Mouse (Mus musculus): ENCODE measurements around the gene Cttnbp2nl. TPM values are rescaled to one million over a fixed set of nuclear protein-coding genes. Genes with fewer than 3 reads are reported as not detected.

The Cttnbp2nl gene
- polyA plus RNA-seq, 1 experiment = 28.8 TPM

DNA sequence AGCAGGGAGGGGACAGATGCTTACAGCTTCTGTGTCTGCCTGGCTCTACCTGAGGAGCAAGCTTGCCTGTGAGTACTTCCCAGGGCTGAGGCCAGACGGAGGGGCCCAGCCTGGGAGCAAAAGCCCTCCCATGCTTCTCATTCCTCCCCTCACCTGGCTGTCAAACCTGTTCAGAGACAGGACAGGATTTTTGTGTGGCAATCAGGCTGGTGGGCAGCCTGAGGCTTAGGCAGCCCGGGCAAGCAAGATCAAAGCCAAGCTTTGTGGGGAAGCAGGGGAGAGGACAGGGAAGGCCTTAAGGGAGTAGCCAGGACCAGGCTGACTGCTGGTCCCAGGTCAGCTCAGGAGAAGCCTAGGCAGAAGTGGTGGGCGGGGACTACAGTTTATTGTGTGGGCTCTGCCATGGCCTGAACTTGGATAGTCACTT, 58.5 kb downstream of the Cttnbp2nl start:
- DNase-seq (ENCODE audit: low read depth) = no peak
- TF ChIP-seq CTCF (IDR thresholded peaks at IDR 0.05; ENCODE audit: borderline replicate concordance, extremely low read depth, insufficient read depth, insufficient read length) = no peak
- no peak for TF ChIP-seq POLR2A (IDR thresholded peaks at IDR 0.05; ENCODE audit: borderline replicate concordance, extremely low read depth, insufficient read depth, insufficient read length, poor library complexity, severe bottlenecking)

DNA sequence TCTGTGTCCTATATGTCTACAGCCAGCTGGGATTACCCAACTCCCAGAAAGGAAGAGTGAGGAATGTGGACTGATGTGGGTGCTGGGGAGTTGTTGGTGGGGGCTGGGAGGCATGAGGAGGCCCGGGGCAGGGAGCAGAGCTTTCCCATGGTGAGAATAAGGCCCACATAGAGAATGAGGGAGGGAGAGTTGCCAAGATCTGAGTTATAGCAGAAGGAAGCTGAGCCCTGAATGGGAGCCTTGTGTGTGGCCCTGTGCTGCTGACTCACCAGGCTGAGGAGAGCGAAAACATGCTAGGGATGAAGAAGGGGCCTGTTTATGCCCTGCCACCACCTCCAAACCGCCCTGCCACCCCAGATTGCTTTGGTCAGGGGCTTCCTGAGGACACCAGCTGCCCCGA, 59.1 kb downstream of the Cttnbp2nl start:
- peak; percentile 90 for DNase-seq (ENCODE audit: low read depth)
- TF ChIP-seq POLR2A (IDR thresholded peaks at IDR 0.05; ENCODE audit: borderline replicate concordance, extremely low read depth, insufficient read depth, insufficient read length, poor library complexity, severe bottlenecking) (no peak), CTCF (IDR thresholded peaks at IDR 0.05; ENCODE audit: borderline replicate concordance, extremely low read depth, insufficient read depth, insufficient read length) (no peak)

DNA sequence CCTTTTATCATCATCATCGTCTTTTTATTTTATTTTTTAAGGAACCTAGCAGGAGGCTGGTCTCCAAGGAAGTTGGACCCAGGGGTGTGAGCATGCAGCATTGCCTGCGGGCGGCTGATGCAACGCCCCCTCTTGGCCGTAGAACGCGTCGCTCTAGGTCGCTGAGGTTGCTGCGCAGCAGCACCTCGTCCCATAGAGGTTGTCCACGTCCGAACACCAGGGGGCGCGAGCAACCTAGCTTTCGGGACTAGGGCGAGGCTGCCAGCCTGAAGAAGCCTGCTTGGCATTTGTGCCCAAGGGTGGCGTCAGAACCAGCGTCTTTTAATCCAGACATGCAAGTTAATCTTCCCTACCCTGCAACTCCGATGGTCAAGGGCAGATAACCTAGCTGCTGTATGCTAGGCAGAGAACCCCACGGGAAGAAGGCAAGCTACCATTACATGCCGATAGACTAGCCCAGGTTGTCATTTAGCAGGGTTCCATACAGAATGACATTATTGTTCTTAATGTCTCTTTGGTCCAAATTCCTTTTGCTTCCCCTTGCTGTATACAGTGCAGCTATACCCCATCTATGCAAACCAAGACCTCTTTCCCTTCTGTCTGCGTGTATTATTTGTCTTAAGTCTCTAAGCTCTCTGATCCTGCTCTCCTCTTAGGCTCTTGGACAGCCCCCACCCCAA, 60.1 kb downstream of the Cttnbp2nl start:
- DNase-seq (ENCODE audit: low read depth) = peak; percentile 93
- TF ChIP-seq POLR2A (IDR thresholded peaks at IDR 0.05; ENCODE audit: borderline replicate concordance, extremely low read depth, insufficient read depth, insufficient read length, poor library complexity, severe bottlenecking) = no peak
- TF ChIP-seq CTCF (IDR thresholded peaks at IDR 0.05; ENCODE audit: borderline replicate concordance, extremely low read depth, insufficient read depth, insufficient read length) = peak; percentile 90

DNA sequence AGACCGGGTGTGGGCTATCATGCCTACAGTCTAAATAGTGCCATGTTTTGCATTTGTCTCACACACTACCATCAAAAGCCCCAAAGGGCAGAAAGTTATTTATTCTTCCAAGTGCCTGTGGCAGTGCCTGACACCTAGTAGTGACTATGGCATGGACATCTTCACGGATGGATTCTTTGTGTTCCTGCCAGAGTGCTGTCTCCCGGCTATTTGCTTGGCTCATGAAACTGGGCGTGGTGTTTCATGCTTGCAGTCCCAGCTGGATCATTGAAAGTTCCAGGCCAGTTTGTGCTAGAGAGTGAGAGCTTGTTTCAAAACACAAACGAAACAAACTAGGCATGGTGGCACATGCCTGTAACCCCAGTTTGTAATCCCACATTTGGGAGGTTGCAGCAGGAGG, 61.2 kb downstream of the Cttnbp2nl start:
- no peak for DNase-seq (ENCODE audit: low read depth)

DNA sequence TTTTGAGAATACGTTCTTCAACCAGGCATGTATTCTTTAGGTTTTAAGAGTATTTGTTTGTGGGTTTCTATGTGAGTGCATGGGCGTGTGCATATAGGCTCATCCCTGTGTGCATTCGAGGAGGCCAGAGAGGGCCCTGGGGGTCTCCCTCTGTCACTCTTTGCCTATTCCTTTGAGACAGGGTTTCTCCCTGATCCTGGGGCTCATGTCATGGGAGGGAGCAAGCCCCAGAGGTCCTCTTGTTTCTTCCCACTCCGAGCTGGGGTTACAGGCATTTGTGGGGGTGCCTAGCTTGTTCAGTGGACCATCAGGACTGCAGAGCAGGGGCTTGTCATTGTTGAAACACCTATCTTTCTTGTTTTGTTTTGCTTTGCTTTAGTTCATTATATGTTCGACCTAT, 65.1 kb downstream of the Cttnbp2nl start:
- TF ChIP-seq POLR2A (IDR thresholded peaks at IDR 0.05; ENCODE audit: borderline replicate concordance, extremely low read depth, insufficient read depth, insufficient read length, poor library complexity, severe bottlenecking) (no peak), CTCF (IDR thresholded peaks at IDR 0.05; ENCODE audit: borderline replicate concordance, extremely low read depth, insufficient read depth, insufficient read length) (no peak)
- DNase-seq (ENCODE audit: low read depth) = no peak

More for the DNA sequence above, 61.2 kb downstream of the Cttnbp2nl start:
- TF ChIP-seq CTCF (IDR thresholded peaks at IDR 0.05; ENCODE audit: borderline replicate concordance, extremely low read depth, insufficient read depth, insufficient read length) (no peak), POLR2A (IDR thresholded peaks at IDR 0.05; ENCODE audit: borderline replicate concordance, extremely low read depth, insufficient read depth, insufficient read length, poor library complexity, severe bottlenecking) (no peak)

DNA sequence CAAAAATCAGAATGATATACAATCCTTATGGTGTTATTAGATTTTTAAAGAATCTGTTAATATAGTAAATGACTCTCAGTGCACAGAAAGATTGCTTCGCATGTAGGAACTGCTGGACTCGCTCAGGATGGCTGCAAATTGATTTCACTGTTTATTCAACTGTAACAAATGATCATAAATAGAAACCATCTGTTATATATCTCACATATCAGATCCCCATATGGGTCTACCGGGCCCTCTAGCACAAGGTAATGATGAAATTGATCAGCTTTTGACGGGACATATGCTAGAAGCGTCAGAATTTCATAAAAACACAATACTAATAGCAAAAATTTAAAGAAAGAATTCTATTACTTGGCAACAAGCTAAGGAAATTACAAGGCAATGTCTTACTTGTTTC, 73.2 kb downstream of the Cttnbp2nl start:
- peak; percentile 58 for DNase-seq (ENCODE audit: low read depth)
- TF ChIP-seq POLR2A (IDR thresholded peaks at IDR 0.05; ENCODE audit: borderline replicate concordance, extremely low read depth, insufficient read depth, insufficient read length, poor library complexity, severe bottlenecking) = no peak
- no peak for TF ChIP-seq CTCF (IDR thresholded peaks at IDR 0.05; ENCODE audit: borderline replicate concordance, extremely low read depth, insufficient read depth, insufficient read length)

DNA sequence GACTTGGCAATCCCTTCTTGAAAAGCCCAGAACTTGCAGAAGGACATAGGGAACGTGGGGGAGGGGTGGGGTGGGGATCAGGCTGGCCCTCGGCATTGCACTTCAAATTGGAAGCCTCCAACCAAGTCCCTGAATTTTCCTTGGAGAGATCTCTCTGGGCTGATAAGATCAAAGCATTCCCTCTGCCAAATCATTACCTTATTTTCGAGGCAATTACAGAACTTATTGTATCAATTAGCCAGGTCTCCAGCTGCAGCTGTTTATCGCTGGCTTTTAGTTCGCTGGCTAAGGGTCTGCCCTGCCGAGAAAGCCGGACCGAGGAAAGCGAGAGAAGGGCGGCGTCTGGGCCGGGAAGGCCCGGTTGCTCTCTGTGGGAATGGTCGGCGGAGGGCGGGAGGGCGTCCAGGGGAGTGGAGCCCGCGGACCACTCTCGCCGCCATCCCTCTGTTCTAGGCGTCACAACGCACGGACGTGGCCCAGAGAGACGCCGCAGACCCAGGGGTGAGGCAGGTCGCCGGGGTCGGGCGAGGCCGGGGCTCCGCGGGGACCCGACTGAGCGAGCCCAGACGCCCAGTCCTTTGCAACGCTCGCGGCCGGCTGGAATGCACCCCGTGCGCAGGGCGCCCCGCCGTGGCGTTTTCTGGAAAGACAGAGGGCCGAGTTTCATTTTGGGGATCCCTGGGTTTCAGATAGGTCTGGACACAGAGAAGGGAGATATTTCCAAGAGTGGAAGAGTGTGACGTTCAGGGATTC, 85.2 kb downstream of the Cttnbp2nl start:
- TF ChIP-seq CTCF (IDR thresholded peaks at IDR 0.05; ENCODE audit: borderline replicate concordance, extremely low read depth, insufficient read depth, insufficient read length) (peak; percentile 70), POLR2A (IDR thresholded peaks at IDR 0.05; ENCODE audit: borderline replicate concordance, extremely low read depth, insufficient read depth, insufficient read length, poor library complexity, severe bottlenecking) (no peak)
- DNase-seq (ENCODE audit: low read depth) = peak; percentile 70

DNA sequence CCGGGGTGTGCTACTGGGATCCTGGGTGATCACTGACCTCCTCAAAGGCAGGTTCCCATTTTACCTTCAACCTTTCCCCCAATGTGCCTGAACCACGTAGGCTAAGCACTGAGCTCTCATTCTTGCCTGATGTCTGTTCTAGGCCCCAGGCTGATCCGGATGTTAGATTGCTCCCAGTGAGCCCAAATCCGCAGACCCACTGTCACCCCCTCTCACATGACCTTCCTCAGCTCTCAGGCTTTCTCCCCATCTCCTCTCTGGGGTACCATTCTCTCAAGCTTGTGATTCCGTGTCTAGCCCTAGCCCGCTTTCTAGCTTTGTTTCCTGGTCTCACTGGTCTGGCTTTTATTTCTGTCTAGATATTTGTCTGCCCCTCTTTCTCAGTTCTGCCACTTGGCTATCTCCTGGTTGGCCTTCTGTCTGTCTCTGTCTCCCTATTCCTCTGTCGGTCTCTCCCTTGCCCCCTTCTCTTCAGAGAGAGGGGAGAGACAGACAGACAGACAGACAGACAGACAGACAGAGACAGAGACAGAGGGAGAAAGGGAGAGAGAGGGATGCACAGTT, 86.9 kb downstream of the Cttnbp2nl start:
- TF ChIP-seq POLR2A (IDR thresholded peaks at IDR 0.05; ENCODE audit: borderline replicate concordance, extremely low read depth, insufficient read depth, insufficient read length, poor library complexity, severe bottlenecking) (no peak), CTCF (IDR thresholded peaks at IDR 0.05; ENCODE audit: borderline replicate concordance, extremely low read depth, insufficient read depth, insufficient read length) (no peak)
- DNase-seq (ENCODE audit: low read depth) = no peak

DNA sequence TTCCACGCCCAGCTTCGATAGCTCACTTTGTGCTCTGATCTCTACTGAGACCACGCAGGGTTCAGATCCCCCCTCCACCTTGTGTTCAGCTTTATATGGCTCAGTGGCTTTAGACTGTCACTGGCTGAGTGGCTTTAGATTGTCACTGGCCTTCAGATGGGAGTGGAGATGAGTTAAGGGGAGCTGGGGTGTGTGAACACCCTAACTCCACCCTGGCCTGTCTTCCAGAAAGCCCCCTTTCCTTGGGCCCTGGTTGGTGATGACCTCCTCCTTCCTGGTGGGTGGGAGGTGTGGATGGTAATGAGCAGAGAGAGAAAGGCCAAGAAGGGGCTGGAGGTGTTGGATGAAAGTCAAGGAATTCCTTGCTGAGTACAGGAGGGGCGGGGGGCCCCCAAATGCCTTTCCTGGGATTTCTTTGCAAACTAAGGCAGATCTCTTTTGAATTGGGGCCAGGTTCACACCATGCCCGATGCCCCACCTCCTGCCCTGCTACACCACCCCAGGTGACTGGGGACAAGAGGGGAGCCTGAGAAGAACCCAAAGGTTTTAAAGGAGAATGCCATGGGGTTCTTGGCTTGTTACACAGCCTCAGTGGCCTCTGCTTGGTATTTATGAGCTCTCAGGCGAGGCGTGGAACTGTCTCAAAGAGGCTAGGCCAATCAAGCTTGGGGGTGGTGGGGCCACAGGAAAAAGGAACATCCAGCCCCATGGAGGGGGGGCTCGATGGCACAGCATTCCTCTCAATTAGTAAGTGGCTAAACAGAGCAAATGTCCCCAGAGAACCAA, 87.7 kb downstream of the Cttnbp2nl start:
- DNase-seq (ENCODE audit: low read depth) = no peak
- TF ChIP-seq CTCF (IDR thresholded peaks at IDR 0.05; ENCODE audit: borderline replicate concordance, extremely low read depth, insufficient read depth, insufficient read length) (no peak), POLR2A (IDR thresholded peaks at IDR 0.05; ENCODE audit: borderline replicate concordance, extremely low read depth, insufficient read depth, insufficient read length, poor library complexity, severe bottlenecking) (no peak)

DNA sequence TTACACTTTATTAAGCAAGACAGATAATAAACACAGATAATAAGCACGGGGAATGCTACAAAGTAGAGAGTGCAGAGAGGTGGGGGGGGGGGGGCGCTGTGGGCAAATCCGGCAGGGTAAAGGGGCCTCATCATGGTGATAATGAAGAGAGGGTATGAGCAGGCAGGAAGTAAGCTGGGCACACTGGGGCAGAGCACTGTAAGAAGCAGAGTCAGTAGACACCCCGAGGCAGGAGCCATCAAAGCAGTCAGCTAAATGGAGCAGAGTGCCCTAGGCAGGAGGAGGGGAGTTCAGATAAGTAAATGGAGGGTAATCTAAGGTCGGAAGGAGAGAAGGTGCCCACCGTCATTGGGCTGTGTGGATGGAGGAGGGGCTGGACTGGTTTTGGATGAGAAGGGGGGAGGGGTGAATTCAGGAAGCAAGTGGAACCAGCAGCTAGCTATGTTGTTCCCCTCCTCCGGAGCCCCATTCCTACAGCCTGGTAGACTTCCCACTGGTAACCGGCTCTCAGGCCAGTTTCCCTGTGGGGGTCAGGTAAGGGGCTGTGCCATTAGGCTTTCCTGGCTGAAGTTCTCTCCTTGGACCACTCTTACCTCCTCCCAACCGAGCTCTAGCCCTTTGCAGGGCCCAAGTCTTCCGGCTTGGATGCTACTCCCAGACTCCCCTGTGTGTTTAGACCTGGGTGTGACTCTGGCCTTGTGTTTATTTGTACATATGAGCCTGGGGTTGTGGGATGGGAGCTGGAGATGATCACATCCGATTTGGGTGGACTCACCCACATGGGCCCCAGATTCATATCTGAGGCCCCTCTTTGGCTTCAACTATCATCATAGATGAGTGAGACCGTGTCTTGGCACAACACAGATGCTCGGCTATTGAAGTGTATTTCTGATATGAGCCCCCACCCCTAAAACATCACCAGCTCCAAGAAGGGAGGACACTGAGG, 89.3 kb downstream of the Cttnbp2nl start:
- TF ChIP-seq CTCF (IDR thresholded peaks at IDR 0.05; ENCODE audit: borderline replicate concordance, extremely low read depth, insufficient read depth, insufficient read length) = no peak
- no peak for TF ChIP-seq POLR2A (IDR thresholded peaks at IDR 0.05; ENCODE audit: borderline replicate concordance, extremely low read depth, insufficient read depth, insufficient read length, poor library complexity, severe bottlenecking)
- DNase-seq (ENCODE audit: low read depth) = no peak
